Mouse (Mus musculus) fat pad, adult 2 months (tissue): Measurements from ENCODE around the gene Gm13285.
"Not testable (repeated sequence)": the region's sequence is repeated elsewhere in the genome, so short reads cannot be mapped to it uniquely, and the experiment has no call there.

ENCODE experiments used
- DNase-seq: peaks from one replicate; pipeline ENCODE4 v3.0.0-alpha.2; 2011; ENCODE audit warnings: low read depth, low spot score; ENCODE audit errors: extremely low read depth

The Gm13285 gene

GRCm38 (mm10) chr4:88793936-88794675 lies 5.4 kb upstream of the Gm13285 start, which contains the start of gene Gm13275:
Gene Gm13275 (plus strand): TSS chr4:88794487.
- not testable (repeated sequence) for DNase-seq

GRCm38 (mm10) chr4:88797097-88797496 lies 2.4 kb upstream of the Gm13285 start, which contains the start of gene Gm13279:
Gene Gm13279 (plus strand): TSS chr4:88797397.
- not testable (repeated sequence) for DNase-seq

GRCm38 (mm10) chr4:88802954-88803353 lies 3.5 kb downstream of the Gm13285 start, which contains the start of gene Gm13287:
Gene Gm13287 (plus strand): TSS chr4:88803254.
- DNase-seq = not testable (repeated sequence)

- not testable (repeated sequence) for DNase-seq
Observed at GRCm38 (mm10) chr4:88805231-88805630, 5.8 kb downstream of the Gm13285 start, which contains the start of gene Gm13288. Gene Gm13288 (plus strand): TSS chr4:88805531.

- DNase-seq = not testable (repeated sequence)
Observed at GRCm38 (mm10) chr4:88805761-88806160, 6.3 kb downstream of the Gm13285 start.

GRCm38 (mm10) chr4:88815928-88816327 lies 16.5 kb downstream of the Gm13285 start, which contains the start of gene Ifna7:
Gene Ifna7 (plus strand): TSS chr4:88816228.
- no peak for DNase-seq

GRCm38 (mm10) chr4:88819659-88820058 lies 20.2 kb downstream of the Gm13285 start, which contains the start of gene Ifna11:
Gene Ifna11 (plus strand): TSS chr4:88819959.
- no peak for DNase-seq

- DNase-seq = no peak
Observed at GRCm38 (mm10) chr4:88822995-88823394, 23.5 kb downstream of the Gm13285 start.

- not testable (repeated sequence) for DNase-seq
Observed at GRCm38 (mm10) chr4:88827116-88827515, 27.7 kb downstream of the Gm13285 start, which contains the start of gene Ifna6. Gene Ifna6 (plus strand): TSS chr4:88827416.

GRCm38 (mm10) chr4:88830523-88830922 lies 31.1 kb downstream of the Gm13285 start:
- no peak for DNase-seq

GRCm38 (mm10) chr4:88835225-88835624 lies 35.8 kb downstream of the Gm13285 start, which contains the start of gene Ifna5:
Gene Ifna5 (plus strand): TSS chr4:88835525.
- not testable (repeated sequence) for DNase-seq

- DNase-seq = no peak
Observed at GRCm38 (mm10) chr4:88838828-88839227, 39.4 kb downstream of the Gm13285 start.

- DNase-seq = no peak
Observed at GRCm38 (mm10) chr4:88840058-88840457, 40.6 kb downstream of the Gm13285 start.

GRCm38 (mm10) chr4:88841438-88841911 lies 42.0 kb downstream of the Gm13285 start, which contains the start of gene Ifna4:
Gene Ifna4 (plus strand): TSS chr4:88841861.
- DNase-seq = no peak

GRCm38 (mm10) chr4:88845334-88845733 lies 45.9 kb downstream of the Gm13285 start:
- DNase-seq = no peak

GRCm38 (mm10) chr4:88849698-88850097 lies 50.2 kb downstream of the Gm13285 start, which contains the start of gene Ifna1:
Gene Ifna1 (plus strand): TSS chr4:88850087.
- DNase-seq = no peak
